17 mouse cellular contexts compared by ENCODE assay signal in genomic region chr6:108503651-108504050, GRCm38 (mm10).
A peak's percentile ranks its signal among the peaks of the same experiment; 100 is the strongest.
DNase-seq lines count a peak whose midpoint lies in the region; ATAC-seq and TF ChIP-seq lines count a peak whose summit lies in the region.
"Had no signal": no experiment of that assay in that cellular context is flagged by ENCODE, and none has a peak within 500 bp of the region (broad histone marks: within the 10 kb centered on the region; RNA-seq: fewer than 3 reads in every experiment).

No protein-coding gene starts in this region.

- H3K4me3 ChIP-seq in liver, embryonic 15.5 days (replicated peaks), result no peak overlapping the region
- no peak overlapping the region for H3K4me3 ChIP-seq in kidney, embryonic 16.5 days (ENCODE audit: low read length)
- H3K4me3 ChIP-seq in gastrocnemius, adult 2 months, result no peak overlapping the region
- H3K4me3 ChIP-seq: hindbrain, embryonic 12.5 days; limb, embryonic 12.5 days; megakaryocyte, embryonic 14.5 days had no signal

- WGBS in liver, embryonic 15.5 days (ENCODE audit: insufficient replicate concordance), result 55% methylated on average over 5 of the region's 5 CpGs
- WGBS in kidney, embryonic 16.5 days, result 87% methylated on average over 5 of the region's 5 CpGs

- no peaks in the 10 kb centered on the region for H3K36me3 ChIP-seq in liver, embryonic 15.5 days (replicated peaks)
- H3K36me3 ChIP-seq in kidney, embryonic 16.5 days (ENCODE audit: insufficient read depth, low read length), result peaks cover 26% of the 10 kb centered on the region
- H3K36me3 ChIP-seq: hindbrain, embryonic 12.5 days had no signal

- no peaks in the 10 kb centered on the region for H3K9me3 ChIP-seq in liver, embryonic 15.5 days (replicated peaks)
- H3K9me3 ChIP-seq in kidney, embryonic 16.5 days (ENCODE audit: low read length), result no peaks in the 10 kb centered on the region
- H3K9me3 ChIP-seq: hindbrain, embryonic 12.5 days; limb, embryonic 12.5 days; megakaryocyte, embryonic 14.5 days had no signal

- H3K27ac ChIP-seq in liver, embryonic 15.5 days (replicated peaks), result 0 out of 2 replicates have a peak overlapping the region, but pooled peaks have one; percentile 19
- H3K27ac ChIP-seq in kidney, embryonic 16.5 days (ENCODE audit: low read length), result no peak overlapping the region
- no peak overlapping the region for H3K27ac ChIP-seq in gastrocnemius, adult 2 months
- H3K27ac ChIP-seq: hindbrain, embryonic 12.5 days; limb, embryonic 12.5 days had no signal

- peak; percentile 88 for ATAC-seq in CD4-positive, CD25-positive, alpha-beta regulatory T cell, adult 4 months
- peak; percentile 56 for ATAC-seq in liver, embryonic 15.5 days (ENCODE audit: insufficient read depth)
- no peak for ATAC-seq in kidney, embryonic 16.5 days (ENCODE audit: low FRiP score, low TSS enrichment)
- ATAC-seq: forebrain, embryonic 16.5 days had no signal

- peaks cover 10% of the 10 kb centered on the region for H3K4me1 ChIP-seq in liver, embryonic 15.5 days (replicated peaks)
- H3K4me1 ChIP-seq in kidney, embryonic 16.5 days (ENCODE audit: insufficient read depth, low read length), result no peaks in the 10 kb centered on the region
- H3K4me1 ChIP-seq: hindbrain, embryonic 12.5 days; limb, embryonic 12.5 days had no signal

- H3K4me2 ChIP-seq in liver, embryonic 15.5 days, result no peak overlapping the region
- no peak overlapping the region for H3K4me2 ChIP-seq in kidney, embryonic 16.5 days (replicated peaks; ENCODE audit: low read depth, low read length)
- H3K4me2 ChIP-seq: hindbrain, embryonic 12.5 days; limb, embryonic 12.5 days had no signal

- peak; percentile 87 for DNase-seq in 416B (ENCODE audit: low read depth)
- peak; percentile 73 for DNase-seq in naive thymus-derived CD4-positive, alpha-beta T cell, adult 2 months (ENCODE audit: low read depth)
- DNase-seq in gastrocnemius, adult 2 months, result no peak
- DNase-seq in cerebellum, adult 11 months, result no peak
- DNase-seq: adrenal gland, postnatal 10 days; cerebellum, postnatal 36 days; gastrocnemius, postnatal 36 days; kidney, adult 8-10 months; layer of hippocampus, adult 9-11 months; retina, postnatal 1 day had no signal

- TF ChIP-seq CTCF in gastrocnemius, adult 2 months (IDR thresholded peaks at IDR 0.05), result no peak

- H3K9ac ChIP-seq in liver, embryonic 15.5 days, result no peak overlapping the region
- H3K9ac ChIP-seq in kidney, embryonic 16.5 days (replicated peaks; ENCODE audit: low read length), result no peak overlapping the region
- H3K9ac ChIP-seq: hindbrain, embryonic 12.5 days; limb, embryonic 12.5 days had no signal

- H3K27me3 ChIP-seq in liver, embryonic 15.5 days, result no peaks in the 10 kb centered on the region
- no peaks in the 10 kb centered on the region for H3K27me3 ChIP-seq in kidney, embryonic 16.5 days (ENCODE audit: insufficient read depth, low read length)
- H3K27me3 ChIP-seq: hindbrain, embryonic 12.5 days; limb, embryonic 12.5 days; megakaryocyte, embryonic 14.5 days had no signal

- intact Hi-C loops in gastrocnemius, adult 2 months (cut with DNase I), result no loop called here

Comparison
In these comparisons a context has a peak if more than half of its experiments do, and no peak if none do; other contexts are left out.
1. DNase-seq: peak in 416B (single experiment) and naive thymus-derived CD4-positive, alpha-beta T cell, adult 2 months (single experiment); none in gastrocnemius, adult 2 months (single experiment) and cerebellum, adult 11 months (single experiment).